Mouse (Mus musculus) embryo, embryonic 11.5 days (tissue): ENCODE results near the gene Olfr1061.
"Not testable (repeated sequence)": the region's sequence is repeated elsewhere in the genome, so short reads cannot be mapped to it uniquely, and the experiment has no call there.

Source experiments
- DNase-seq: peaks from one replicate; pipeline ENCODE4 v3.0.0-alpha.2; 2012; ENCODE audit warnings: low read depth, low spot score

Olfr1061 gene

DNA sequence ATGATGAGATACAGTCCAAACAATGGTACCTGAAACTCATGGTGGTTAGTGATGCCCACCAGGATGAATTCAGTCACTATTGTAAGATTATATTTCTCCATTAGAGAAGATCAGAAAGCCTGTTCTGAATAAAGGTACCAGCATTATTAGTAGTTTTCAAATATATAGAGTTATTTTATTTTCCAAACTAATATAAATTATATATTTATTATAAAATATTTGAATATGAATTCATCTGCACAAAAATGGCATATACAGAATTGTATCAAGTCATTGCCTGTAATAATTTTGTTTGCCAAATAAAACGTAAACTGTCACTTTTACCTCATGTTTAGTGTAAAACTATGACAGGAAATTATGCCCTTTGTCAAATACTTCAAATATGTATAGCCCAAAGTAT, at the start of gene Olfr1061:
Olfr1061 (minus strand) TSS at position 101 of the 400 bp plus-strand sequence.
- DNase-seq = no peak

- no peak for DNase-seq
Measured at GRCm38 (mm10) chr2:86460434-86460833, 46.6 kb upstream of the Olfr1061 start.

GRCm38 (mm10) chr2:86456169-86456568, 42.3 kb upstream of the Olfr1061 start, which contains the start of gene Olfr1066:
TSS of gene Olfr1066 (minus strand) at chr2:86456269.
- DNase-seq = no peak

DNA sequence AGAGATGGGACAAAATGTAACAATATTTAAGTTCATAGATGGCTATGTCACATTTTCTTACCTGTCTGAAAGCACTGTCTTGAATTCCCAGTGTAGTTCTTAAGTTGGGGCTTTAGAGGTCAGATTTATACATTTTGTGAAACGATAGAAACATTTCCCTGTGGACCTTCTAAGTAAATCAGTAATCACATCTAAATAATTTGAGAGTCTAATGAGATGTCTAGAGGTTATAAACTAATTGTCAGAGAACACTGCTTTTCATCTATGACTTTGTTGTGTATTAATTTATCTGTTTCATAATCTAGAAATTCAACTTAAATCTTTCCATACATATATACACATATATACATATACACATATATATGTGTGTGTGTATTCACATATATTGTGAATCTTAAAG, 36.6 kb upstream of the Olfr1061 start, which contains the start of gene Olfr1065:
Olfr1065 (minus strand) TSS at position 101 of the 400 bp plus-strand sequence.
- DNase-seq = not testable (repeated sequence)

- DNase-seq = not testable (repeated sequence)
Measured at GRCm38 (mm10) chr2:86442101-86442500, 28.3 kb upstream of the Olfr1061 start.

GRCm38 (mm10) chr2:86428511-86428910, 14.7 kb upstream of the Olfr1061 start:
- DNase-seq = not testable (repeated sequence)

- DNase-seq = not testable (repeated sequence)
Measured at GRCm38 (mm10) chr2:86426649-86427048, 12.8 kb upstream of the Olfr1061 start, which contains the start of gene Olfr1062. TSS of gene Olfr1062 (minus strand) at chr2:86426749.

- no peak for DNase-seq
Measured at GRCm38 (mm10) chr2:86395114-86395513, 18.7 kb downstream of the Olfr1061 start.

DNA sequence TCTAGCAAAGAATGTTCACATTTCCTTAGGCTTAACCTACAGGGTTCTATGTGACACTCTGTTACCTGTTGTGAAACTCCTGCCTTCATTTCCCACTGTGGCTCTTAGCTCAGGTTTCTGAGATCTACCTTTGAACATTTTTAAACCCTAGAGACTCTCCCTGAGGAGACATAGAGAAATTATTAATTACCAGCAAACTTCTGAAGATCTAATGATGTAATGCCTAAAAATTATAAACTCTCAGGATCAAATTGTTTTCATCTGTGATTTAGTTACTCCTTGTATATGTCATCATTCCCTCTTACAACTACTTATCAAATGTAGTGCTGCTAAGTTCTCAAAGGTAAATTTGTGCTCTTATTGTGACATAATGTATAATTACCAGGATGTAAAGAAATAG, 25.4 kb downstream of the Olfr1061 start, which contains the start of gene Olfr1058:
Olfr1058 (minus strand) TSS at position 101 of the 400 bp plus-strand sequence.
- not testable (repeated sequence) for DNase-seq

- DNase-seq = no peak
Measured at GRCm38 (mm10) chr2:86378293-86378692, 35.6 kb downstream of the Olfr1061 start, which contains the start of gene Olfr1057. TSS of gene Olfr1057 (minus strand) at chr2:86378393.

DNA sequence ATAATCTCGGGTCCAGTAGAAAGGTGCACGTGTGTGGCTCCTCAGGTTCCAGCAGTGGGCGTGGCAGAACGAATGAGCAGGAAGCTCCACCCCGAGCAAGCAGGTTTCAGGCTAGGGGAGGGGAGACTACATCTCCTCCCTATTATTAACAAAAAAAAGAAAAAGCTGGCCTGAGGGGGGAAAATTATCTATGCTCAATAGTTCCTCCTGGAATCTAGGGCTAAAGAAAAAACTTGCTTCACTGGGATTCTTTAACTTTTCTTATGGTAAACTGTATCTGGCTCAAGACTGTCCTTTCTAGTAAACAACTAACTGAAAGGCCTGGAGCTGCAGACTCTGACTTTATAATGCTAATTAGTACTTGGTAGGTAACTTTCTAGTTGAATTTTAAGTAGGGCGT, 47.5 kb downstream of the Olfr1061 start:
- not testable (repeated sequence) for DNase-seq
